Mouse (Mus musculus): ENCODE data around the gene Camk2g. TPM values are rescaled to one million over a fixed set of nuclear protein-coding genes. Genes with fewer than 3 reads are reported as not detected.

Camk2g gene
- total RNA-seq, 1 experiment from 2014 or later, result 36.4 TPM

DNA sequence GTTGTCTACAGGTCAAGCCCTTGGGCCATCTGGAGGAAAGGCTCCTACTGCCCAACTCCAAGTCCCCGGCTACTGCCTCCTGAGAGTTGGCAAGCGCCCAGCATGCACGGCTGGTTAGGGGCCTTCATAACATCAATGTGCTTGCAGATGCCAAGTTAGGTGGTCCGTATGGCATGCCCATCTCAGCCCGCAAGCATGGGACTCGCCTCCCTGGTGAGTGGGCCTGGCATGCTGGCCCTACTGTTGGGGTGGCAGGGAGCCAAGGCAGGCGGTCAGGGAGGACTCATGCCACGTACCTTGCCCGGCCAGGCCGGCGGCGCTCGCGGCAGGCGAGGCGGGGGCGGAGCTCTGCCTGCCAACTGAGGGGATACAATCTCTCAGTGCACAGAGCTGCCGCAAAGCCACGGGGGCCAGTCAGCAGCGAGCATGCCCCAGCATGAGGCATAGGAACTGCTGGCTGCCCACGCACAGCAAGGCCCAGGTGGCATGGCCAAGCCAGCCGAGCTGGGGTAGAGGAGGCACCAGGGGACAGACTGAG, 36.4 kb downstream of the Camk2g start:
- no peak for ATAC-seq (replicated peaks; ENCODE audit: insufficient number of reproducible peaks, low FRiP score, low TSS enrichment, poor library complexity, severe bottlenecking)

DNA sequence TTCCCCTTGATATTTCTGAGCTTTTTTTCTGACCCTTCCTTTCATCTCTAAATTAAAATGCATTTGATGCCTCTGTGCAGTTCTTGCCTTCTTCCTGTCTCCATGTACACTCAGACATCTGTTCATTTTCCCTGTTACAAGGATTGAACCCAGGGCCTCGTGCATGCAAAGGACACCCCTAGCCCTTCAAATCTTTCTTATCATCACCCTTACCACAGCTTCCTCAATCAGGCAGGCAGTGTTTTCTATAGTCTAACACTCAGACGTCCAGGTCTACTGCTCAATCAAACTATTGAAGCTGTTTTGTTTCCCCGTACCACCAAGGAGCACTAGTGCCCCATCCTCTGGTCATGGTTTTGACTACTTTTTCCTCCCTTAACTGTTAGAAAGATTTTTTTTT, 40.1 kb downstream of the Camk2g start:
- no peak for ATAC-seq (replicated peaks; ENCODE audit: insufficient number of reproducible peaks, low FRiP score, low TSS enrichment, poor library complexity, severe bottlenecking)

DNA sequence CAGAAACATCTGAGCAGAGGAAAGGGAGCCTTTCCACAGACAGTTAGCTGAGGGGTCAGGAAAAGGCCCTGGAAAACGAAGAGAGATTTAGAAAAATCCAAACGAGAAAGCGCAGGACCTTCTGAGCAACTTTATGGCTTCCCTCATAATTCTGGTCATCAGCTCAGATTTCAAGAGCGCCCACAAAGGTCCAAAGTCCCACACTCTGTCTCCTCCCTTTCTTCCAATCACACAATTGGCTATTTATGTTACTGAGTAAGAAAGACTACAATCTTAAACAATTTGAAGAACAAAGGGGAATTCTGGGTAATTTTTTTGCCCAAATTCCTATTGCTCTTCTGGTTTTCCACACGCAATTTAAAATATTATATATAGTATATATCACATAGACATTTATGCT, 43.4 kb downstream of the Camk2g start:
- no peak for ATAC-seq (replicated peaks; ENCODE audit: insufficient number of reproducible peaks, low FRiP score, low TSS enrichment, poor library complexity, severe bottlenecking)

DNA sequence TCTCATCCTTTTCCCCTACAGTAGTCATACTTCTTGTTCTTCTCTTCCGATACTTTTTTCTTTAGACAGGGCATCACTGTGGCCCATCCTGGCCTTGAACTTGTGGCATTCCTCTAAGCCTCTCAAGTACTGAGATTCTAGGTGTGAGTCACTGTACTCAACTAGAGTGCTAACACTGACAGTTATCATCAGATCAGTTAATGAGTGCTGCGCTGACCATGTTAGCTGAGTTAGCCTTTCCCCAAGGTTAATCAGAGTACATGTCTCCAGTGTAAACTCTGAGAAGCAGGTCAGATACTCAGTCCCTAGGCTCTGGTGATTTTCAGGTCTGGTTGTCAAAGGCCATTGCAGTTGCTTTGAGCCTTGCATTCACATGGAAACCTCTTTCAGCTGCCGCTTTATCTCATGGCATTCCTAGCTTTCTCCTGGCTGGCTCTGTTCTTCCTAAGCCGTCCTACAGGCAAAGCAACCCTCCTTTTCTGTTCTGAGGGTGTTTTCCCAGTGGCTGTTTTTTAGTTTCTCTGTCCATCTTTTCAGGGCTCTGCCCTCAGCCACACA, 44.3 kb downstream of the Camk2g start:
- no peak for ATAC-seq (replicated peaks; ENCODE audit: insufficient number of reproducible peaks, low FRiP score, low TSS enrichment, poor library complexity, severe bottlenecking)

DNA sequence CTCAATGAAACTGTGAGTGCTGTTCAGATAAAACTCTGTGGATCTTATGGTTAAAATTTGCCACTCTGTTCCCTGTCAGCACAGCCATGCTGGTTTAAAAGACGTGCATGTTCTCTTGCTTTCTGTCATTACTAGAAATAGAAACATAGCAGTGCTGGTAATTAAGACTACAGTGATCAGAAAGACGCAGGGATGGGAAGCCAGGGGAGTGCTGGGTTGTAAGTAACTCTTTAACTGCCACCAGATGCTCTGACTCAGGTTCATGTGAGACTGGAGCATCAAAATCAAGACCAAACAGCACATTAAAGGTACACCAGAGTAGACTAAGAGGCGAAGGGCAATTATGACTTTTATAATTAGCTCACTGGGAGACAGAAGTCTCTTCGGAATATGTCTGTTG, 45.5 kb downstream of the Camk2g start:
- ATAC-seq (replicated peaks; ENCODE audit: insufficient number of reproducible peaks, low FRiP score, low TSS enrichment, poor library complexity, severe bottlenecking), result no peak

DNA sequence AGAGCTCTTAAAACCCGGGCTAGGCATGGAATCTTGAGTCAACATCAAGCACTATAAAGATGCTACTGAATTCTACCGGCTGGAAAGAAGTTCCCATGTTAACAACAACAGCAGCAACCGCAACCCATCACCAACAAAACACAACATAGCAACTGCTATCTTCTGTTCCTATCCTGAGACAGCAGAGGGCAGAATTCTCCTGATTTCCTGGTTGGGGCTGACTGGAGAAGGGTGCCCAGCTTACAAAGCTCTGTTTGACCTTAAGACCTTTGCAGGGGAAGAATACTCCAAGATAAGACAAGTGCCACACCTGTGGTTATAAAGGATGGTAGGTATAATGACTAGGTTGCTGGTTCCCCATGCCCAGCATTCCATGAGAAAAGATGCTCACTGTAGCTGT, 47.0 kb downstream of the Camk2g start:
- no peak for ATAC-seq (replicated peaks; ENCODE audit: insufficient number of reproducible peaks, low FRiP score, low TSS enrichment, poor library complexity, severe bottlenecking)

DNA sequence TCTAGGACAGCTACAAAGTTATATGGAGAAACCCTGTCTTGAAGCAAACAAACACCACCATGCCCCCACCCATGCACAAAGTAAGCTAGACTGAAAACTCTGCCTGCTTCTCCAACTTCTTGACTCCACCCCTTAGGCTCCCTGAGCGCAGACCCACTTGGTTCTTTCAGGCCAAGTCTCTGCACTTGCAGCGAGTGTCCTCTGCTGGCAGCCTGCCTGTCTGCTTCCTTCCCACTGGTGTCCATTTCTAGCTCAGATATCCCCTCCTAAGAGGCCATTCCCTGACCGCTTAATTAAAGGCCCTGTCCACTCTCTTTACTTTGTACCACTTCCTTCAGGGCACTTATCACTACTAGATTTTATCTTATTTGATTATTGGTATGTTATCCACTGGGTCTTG, 50.3 kb downstream of the Camk2g start:
- ATAC-seq (replicated peaks; ENCODE audit: insufficient number of reproducible peaks, low FRiP score, low TSS enrichment, poor library complexity, severe bottlenecking), result no peak

DNA sequence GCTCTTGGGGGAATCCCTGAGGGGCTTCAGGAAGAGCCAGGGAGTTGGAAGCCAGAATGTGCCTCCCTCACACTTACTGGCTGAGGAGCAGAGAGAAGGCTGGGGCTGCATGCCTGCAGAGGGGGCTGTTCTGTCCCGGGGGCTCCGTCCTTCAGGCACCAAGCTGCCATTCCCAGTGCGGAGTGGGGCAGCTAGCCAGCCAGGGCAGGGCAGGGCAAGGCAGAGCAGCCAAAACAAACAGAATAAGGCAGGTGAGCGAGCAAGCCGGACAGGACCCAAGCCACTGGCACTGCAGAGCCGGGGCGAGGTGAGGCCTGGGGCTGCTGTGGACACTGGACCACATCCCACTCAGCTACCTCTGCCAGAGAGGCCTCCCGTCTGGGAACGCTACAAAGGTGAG, 52.6 kb downstream of the Camk2g start:
- no peak for ATAC-seq (replicated peaks; ENCODE audit: insufficient number of reproducible peaks, low FRiP score, low TSS enrichment, poor library complexity, severe bottlenecking)

DNA sequence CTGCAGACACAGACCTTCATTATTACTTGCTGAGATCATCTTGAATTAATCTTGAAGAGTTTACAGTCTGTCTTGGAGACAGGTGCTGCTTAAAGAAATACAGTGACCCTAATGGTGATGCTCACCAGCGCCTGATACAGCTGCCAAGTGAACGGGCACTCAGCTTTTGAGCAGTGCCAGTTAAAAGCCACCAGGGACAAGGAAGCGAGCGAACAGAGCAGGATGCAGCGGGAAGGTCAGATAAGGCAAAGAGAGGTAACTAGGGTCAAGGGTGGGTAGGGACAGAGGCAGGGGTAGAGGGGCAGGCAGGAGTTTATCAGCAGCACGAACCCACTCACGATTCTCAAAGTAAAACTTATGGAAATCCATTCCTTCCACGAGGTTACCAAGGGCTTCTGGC, 55.4 kb downstream of the Camk2g start:
- no peak for ATAC-seq (replicated peaks; ENCODE audit: insufficient number of reproducible peaks, low FRiP score, low TSS enrichment, poor library complexity, severe bottlenecking)

DNA sequence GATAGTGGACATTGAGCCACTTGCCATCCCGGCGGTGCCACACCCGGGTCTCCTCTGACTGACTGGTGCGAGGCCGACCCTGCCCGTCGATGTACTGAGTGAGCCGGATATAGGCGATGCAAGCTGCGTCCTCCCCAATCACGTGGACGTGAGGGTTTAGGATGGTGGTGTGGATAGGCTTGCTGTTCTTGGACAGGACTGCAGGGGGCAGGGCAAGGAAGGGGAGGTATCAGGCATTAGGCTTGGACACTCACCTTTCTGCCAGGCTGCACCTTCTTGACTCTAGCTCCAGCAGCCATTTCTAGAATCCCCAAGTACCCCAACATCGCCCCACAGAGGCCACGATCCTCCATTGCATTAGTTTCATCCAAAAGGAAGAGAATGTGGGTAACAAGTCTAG, 56.6 kb downstream of the Camk2g start:
- ATAC-seq (replicated peaks; ENCODE audit: insufficient number of reproducible peaks, low FRiP score, low TSS enrichment, poor library complexity, severe bottlenecking), result peak; percentile 25; the same call in 1 of the 2 replicates

DNA sequence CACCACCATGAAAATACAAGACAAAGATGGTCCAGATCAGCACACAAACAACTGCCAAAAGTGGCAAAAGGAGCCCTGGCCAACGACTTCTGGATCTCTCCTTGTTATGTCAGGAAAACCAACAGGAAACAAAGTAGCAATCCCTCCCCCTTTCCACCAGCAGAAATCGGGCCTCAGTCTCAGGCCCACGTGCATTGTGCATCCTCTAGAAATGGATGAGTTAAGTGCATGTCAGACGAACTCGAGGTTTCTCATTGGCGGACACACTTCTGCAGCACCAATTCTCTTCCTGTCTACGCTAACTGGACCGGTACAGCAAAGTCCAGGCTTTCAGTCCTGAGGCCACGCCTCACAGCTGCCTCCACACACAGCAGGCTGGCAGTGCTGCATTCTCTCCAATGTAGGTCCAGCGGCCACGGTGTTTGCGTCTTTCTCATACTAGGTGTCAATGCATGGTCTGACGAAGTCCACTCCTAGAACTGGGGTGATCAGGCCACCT, 57.9 kb downstream of the Camk2g start:
- no peak for ATAC-seq (replicated peaks; ENCODE audit: insufficient number of reproducible peaks, low FRiP score, low TSS enrichment, poor library complexity, severe bottlenecking)

DNA sequence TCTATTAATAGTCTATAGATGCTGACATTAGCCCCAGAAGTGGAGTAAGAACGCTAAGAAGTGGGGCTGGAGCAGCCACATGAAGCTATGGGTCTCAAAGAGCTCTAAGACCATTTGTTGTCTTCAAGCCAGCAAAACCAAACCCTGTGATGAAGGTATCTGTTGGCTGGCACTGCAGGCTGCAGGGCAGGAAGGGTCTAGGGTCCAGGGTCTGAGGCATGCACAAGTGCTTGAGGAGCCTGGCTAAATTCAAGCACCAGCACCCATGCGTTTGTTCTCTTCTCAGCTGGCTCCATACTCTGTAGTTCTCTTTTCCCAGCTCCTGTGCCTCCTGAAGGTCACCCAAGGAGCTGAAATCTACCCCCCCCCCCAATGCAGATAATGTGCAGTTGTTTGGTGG, 58.8 kb downstream of the Camk2g start:
- ATAC-seq (replicated peaks; ENCODE audit: insufficient number of reproducible peaks, low FRiP score, low TSS enrichment, poor library complexity, severe bottlenecking), result no peak

DNA sequence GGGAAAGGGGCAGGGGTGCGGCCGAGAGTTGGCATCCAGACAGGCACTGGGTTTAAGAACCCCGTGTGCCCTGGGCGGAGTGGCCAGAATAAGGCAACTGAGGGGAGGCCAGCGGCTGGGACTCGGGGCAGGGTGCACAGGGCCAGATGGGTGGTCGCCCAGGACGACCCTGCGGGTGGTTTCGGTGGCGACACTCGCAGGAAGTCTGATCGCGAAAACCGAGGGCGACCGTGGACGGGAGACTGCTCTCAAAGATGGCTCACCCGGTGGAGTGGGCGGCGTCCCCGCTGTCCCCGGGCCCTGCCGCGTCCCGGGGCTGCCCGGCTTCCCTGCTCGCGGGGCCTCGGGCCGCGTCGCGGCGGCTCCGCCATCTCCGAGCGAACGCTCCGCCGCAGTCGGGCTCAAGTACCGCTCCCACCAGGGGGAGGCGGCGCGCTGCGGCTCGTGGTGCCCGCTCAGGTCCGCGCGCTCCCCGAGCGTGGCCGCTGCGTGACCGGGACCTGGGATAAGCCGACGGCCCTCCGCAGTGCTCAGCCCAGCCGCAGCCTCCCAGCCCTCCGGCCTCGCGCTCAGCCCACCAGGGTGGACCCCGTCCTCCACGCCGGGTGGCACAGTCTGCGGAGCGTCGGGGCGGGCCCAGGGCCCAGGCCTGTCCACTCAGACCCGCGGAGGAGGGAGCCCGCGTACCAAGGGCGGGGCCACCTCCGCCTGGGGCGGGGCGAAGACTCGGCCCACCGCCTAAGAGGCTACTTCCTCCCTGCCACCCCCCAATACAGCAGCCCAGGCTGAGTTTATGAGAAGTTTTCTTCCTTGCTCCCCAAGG, 59.7 kb downstream of the Camk2g start, which contains the start of gene Ndst2:
Gene Ndst2 (minus strand): TSS at position 611 of the 823 bp plus-strand sequence.
- peak; percentile 83 for ATAC-seq (replicated peaks; ENCODE audit: insufficient number of reproducible peaks, low FRiP score, low TSS enrichment, poor library complexity, severe bottlenecking)

DNA sequence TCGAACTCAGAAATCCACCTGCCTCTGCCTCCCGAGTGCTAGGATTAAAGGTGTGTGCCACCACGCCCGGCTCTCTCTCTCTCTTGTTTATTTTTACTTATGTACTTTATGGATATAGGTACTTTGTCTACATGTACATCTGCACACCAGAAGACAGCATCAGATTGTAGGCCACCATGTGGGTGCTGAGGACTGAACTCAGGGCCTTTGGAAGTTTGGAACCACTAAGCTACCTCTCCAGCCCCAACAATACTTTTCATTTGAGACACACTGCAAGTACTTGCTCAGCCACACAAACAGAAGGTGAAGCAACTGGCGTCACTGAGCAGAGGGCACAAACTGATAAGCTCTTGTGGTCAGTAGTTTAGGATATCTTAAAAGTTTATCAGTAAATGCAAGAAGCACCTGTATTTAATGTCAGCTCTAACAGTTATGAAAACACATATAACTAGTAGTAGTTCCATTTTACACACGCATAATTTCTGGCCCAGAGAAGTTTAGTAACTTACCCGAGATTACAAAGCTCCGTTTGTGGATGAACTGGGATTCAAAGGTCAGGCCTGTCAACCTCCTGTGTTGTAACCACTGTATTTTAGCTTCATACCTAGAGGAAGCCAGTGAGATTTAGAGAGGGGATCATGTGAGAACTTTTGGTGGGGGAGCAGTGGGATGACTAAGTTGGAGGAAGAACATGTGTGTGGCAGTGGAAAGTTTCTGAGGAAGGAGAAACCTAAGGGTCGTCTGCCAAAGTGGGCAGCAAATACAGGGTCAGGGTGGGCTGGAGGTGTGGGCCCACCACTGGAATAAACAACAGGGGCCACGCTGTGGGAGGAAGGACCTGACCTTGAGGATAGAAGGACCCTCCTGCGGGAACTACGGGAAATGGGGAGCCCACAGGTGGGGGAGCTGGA, 60.6 kb downstream of the Camk2g start:
- no peak for ATAC-seq (replicated peaks; ENCODE audit: insufficient number of reproducible peaks, low FRiP score, low TSS enrichment, poor library complexity, severe bottlenecking)

DNA sequence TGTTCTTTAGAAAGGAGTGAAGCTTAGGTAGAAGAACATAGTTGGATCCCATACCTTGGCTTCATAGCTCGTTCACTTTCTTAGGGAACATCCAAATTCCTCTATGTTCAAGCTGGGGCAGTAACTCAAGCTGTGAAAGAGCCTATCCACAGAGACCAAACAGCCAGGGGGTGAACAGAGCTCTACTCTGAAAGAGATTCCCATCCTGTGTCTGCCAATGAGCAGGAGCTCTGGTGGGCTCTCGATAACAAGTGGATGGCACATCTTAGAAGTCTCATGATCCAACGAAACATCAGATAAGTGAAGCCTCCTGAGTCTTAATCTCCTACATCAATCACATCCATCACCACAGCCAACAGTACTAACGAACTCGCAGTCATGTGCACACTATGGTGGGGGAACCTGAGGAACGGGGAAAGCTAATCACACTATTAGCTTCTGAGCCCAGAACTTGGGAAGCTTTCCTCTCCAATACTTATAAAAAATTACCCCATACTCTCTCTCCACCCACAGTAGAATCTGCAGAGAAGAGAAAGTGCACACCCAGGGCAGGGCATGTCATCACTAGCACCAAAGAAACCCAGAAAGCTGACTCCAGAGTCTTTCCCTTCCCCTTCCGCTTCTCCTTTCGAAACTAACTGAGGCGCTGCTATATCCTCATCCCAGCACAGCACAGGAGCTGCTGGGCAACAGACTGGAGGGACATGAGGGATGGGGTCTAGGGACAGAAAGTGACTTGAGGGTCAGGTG, 62.9 kb downstream of the Camk2g start:
- ATAC-seq (replicated peaks; ENCODE audit: insufficient number of reproducible peaks, low FRiP score, low TSS enrichment, poor library complexity, severe bottlenecking), result no peak; the same call in 1 of the 2 replicates

DNA sequence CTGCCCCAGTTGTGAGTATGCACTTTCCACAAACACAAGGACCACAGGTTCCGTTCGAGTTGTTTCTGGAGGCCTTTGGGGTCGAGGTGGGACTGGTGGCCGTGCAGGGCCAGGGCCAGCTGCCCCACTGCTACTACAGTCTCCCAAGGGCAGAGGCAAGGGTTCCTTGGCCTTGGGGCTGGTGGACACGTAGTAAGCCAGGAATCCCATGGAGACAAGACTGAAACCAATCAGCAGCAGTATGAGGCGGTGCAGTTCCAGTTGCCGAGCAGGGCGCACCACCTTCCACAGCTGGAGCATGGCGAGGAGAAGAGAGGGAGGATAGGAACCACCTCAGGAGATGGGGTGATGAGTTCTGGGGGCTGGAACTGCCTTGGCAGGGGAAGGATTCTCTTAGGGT, 64.0 kb downstream of the Camk2g start:
- no peak for ATAC-seq (replicated peaks; ENCODE audit: insufficient number of reproducible peaks, low FRiP score, low TSS enrichment, poor library complexity, severe bottlenecking)

DNA sequence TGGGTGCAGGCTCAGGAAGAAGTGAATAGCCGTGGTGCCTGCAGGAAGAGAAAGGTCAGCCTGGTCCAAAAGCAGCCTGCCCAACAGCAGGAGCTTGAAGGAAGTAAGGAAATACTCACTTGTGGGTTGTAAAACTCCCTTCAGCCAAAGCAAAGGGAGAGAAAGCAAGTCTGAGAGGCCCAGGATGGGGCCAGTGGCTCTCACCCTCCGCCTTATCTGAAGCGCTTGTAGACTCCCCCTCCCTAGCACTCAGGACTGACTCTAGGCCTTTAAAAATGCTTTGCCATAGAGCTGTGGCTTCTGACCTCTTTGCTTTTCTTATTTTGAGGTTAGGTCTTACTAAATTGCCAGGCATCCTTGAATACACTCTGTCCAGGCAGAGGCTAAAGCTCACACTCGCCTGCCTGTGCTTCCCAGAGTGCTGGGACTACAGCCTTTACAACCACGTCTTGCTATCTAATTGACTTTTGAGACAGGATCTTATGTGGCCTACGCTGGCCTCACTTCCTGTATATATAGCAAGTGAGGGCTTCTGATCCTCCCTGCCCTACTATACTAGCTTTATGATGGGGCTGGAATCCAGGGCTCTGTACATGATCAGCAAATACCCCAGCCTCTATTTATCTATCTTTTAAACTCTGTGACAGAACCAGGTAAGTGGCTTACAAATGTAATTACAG, 68.1 kb downstream of the Camk2g start:
- no peak for ATAC-seq (replicated peaks; ENCODE audit: insufficient number of reproducible peaks, low FRiP score, low TSS enrichment, poor library complexity, severe bottlenecking)

DNA sequence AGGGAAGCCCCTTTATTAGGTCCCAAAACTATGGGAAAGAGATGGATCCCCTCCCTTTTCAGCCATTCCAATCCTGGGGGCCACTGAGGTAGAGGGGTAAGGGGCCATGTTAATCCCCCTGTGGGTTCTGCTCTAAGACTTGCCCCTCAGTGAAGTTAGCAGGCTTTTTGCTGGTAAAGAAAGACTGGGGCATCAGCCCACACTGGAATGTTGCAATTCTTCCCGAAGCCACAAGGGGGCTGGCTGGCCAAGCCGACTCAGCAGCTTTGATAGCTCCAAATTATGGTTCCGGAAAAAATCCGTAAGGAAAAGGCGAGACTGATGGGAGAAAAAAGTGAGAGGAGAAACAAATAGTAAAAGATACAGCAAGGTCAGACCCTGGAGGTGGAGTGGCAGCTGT, 69.8 kb downstream of the Camk2g start:
- ATAC-seq (replicated peaks; ENCODE audit: insufficient number of reproducible peaks, low FRiP score, low TSS enrichment, poor library complexity, severe bottlenecking), result no peak

Data from monocyte, adult 5-6 weeks (primary cell).